Mouse (Mus musculus): ENCODE results near the gene Cep85l. TPM values are rescaled to one million over a fixed set of nuclear protein-coding genes. Genes with fewer than 3 reads are reported as not detected.

The Cep85l gene
- total and polyA plus RNA-seq, 3 experiments, result 4.3 to 16.5 (median 16.2) TPM

DNA sequence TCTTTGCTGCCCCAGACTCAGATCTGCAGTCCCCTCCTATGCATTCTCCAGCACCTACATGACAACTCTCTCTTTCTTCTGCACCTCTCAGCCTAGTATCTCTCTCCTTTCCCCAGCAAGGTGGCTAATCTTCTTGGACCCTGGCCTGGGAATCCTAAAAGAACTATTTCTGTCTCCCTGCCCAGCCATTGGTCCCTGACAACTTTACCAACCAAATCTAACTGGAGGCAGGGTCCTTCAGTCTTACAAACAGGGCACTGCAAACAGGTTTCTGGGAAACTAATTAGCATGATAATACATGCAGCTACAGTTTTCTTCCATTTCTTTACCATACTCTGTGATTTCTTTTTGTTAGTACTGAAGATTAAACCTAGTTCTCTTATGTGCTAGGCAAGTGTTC, 148.9 kb downstream of the Cep85l start:
- Histone ChIP-seq H3K4me3 (no peak overlapping the region), H3K9ac (ENCODE audit: low read depth, low read length) (no peak overlapping the region), H3K27me3 (ENCODE audit: control insufficient read depth, insufficient read depth, low read length) (no peaks in the 10 kb centered on the region), H3K4me1 (ENCODE audit: control insufficient read depth, insufficient read depth, low read length) (no peaks in the 10 kb centered on the region), H3K79me2 (replicated peaks; ENCODE audit: control insufficient read depth, insufficient read depth, low read length) (no peaks in the 10 kb centered on the region), H3K36me3 (ENCODE audit: control insufficient read depth, insufficient read depth, low read length) (no peaks in the 10 kb centered on the region), H3K27ac (no peak overlapping the region)
- intact Hi-C loops (cut with DNase I), result no loop called here
- TF ChIP-seq EP300 (IDR thresholded peaks at IDR 0.05; ENCODE audit: insufficient read depth, low read depth, low read length) (no peak), CTCF (IDR thresholded peaks at IDR 0.05) (no peak), POLR2A (IDR thresholded peaks at IDR 0.05; ENCODE audit: insufficient read depth, low read depth, low read length) (no peak)
- DNase-seq, result no peak

DNA sequence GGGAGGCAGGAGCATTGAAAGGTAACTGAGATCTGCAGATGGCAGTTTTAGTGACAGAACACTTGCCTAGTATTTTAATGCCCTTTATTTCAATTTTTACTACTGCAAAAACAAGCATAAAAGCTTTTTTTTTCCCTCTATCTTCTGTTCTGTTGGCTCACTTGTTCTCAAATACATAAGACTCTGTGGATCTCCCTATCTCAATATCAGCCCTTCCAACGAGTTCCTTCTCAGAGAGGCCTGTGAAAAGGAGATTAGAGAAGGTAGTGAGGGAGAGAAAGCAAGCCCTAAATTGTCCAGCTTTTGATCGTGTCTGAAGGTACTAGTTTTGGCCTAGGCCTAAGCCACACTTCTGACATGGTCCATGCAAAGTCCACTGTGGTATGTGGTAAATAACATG, 150.6 kb downstream of the Cep85l start:
- 49% methylated on average over 2 of the region's 2 CpGs for WGBS
- no peaks in the 10 kb centered on the region for H3K36me3 ChIP-seq (ENCODE audit: control insufficient read depth, insufficient read depth, low read length)
- no peak overlapping the region for H3K27ac ChIP-seq
- H3K27me3 ChIP-seq (ENCODE audit: control insufficient read depth, insufficient read depth, low read length), result no peaks in the 10 kb centered on the region
- no peak overlapping the region for H3K9ac ChIP-seq (ENCODE audit: low read depth, low read length)
- H3K4me3 ChIP-seq, result no peak overlapping the region
- H3K4me1 ChIP-seq (ENCODE audit: control insufficient read depth, insufficient read depth, low read length), result no peaks in the 10 kb centered on the region
- intact Hi-C loops (cut with DNase I), result no loop called here
- TF ChIP-seq POLR2A (IDR thresholded peaks at IDR 0.05; ENCODE audit: insufficient read depth, low read depth, low read length), result no peak
- no peak for TF ChIP-seq CTCF (IDR thresholded peaks at IDR 0.05)
- no peak for TF ChIP-seq EP300 (IDR thresholded peaks at IDR 0.05; ENCODE audit: insufficient read depth, low read depth, low read length)
- H3K79me2 ChIP-seq (replicated peaks; ENCODE audit: control insufficient read depth, insufficient read depth, low read length), result no peaks in the 10 kb centered on the region
- DNase-seq, result no peak

Other genes with a start within 250 kb of the Cep85l start
- gene Pln, start 42.3 kb downstream of the Cep85l start, total RNA-seq (2021), result 1,000 to 10,000 TPM; 5,608 to 7,152 TPM
- 9,883 and 19,352 TPM in 2 replicates for gene Pln, start 42.3 kb downstream of the Cep85l start, polyA plus RNA-seq (2012; rRNA removed)
- gene Asf1a, start 216.8 kb upstream of the Cep85l start, total RNA-seq (2021), result 10 to 100 TPM; 26.7 to 27.0 TPM
- gene Asf1a, start 216.8 kb upstream of the Cep85l start, polyA plus RNA-seq (2012; rRNA removed), result 6.7 and 16.1 TPM in 2 replicates

Data from heart, adult 2 months (tissue).